Mouse (Mus musculus): Measurements from ENCODE around the gene Snapc5. TPM values are rescaled to one million over a fixed set of nuclear protein-coding genes. Genes with fewer than 3 reads are reported as not detected.

The Snapc5 gene
- total RNA-seq, 2 experiments from 2014 or later: 13.0 to 55.3 TPM

DNA sequence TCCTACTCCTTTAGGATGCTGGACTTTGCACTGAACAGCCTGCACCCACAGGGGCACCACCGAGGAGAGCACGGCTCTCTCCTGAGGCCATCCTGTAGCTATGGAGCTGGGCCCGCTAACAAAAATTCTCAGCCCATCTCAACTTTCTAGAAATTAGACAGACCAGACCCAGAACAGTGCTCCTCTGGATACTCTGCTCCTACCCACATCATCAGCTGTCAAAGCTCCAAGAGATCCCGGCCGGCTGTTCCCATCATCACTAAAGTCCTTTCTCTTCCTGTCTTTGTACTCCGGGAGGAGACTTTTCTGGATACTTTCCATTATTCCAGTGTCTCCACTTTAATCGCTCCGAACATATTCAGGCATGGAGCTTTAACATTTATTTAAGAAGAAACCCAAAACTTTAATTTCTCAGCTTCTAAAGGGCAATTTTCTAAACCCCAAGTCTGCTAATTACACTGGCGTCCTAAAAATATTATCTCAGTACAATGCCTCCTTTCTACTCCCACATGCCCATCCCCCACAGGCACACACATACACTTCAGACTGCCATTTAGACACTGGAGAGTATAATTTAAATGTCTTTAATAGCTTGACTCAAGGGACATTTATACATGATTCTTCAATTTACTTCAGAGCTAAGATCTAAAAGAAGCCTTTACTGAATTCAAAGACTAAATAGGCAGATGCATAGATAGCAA is 53.3 kb downstream of the Snapc5 start:
- ATAC-seq (replicated peaks; ENCODE audit: low FRiP score, low TSS enrichment, poor library complexity, severe bottlenecking): no peak

Other genes starting within 250 kb of the Snapc5 start
- gene Smad6, start 157.2 kb upstream of the Snapc5 start, total RNA-seq (2014; fragmentation: Nextera tagmentation): not detected in 2 replicates
- 0.88 and 1.1 TPM in 2 replicates for gene Smad6, start 157.2 kb upstream of the Snapc5 start, total RNA-seq (2017)
- gene Lctl, start 62.1 kb upstream of the Snapc5 start, total RNA-seq (2014; fragmentation: Nextera tagmentation): not detected in 2 replicates
- not detected in 2 replicates for gene Lctl, start 62.1 kb upstream of the Snapc5 start, total RNA-seq (2017)
- 63.8 and 96.9 TPM in 2 replicates for gene Zwilch, start 6.2 kb upstream of the Snapc5 start, total RNA-seq (2014; fragmentation: Nextera tagmentation)
- 168 and 181 TPM in 2 replicates for gene Zwilch, start 6.2 kb upstream of the Snapc5 start, total RNA-seq (2017)
- 3,030 and 3,310 TPM in 2 replicates for gene Rpl4, start 5.9 kb upstream of the Snapc5 start, total RNA-seq (2014; fragmentation: Nextera tagmentation)
- gene Rpl4, start 5.9 kb upstream of the Snapc5 start, total RNA-seq (2017): 3,630 and 3,665 TPM in 2 replicates
- gene Uchl4, start 55.9 kb downstream of the Snapc5 start, total RNA-seq (2014; fragmentation: Nextera tagmentation): 1.5 TPM in 1 of 2 replicates, not detected in the other
- 1.1 and 1.9 TPM in 2 replicates for gene Uchl4, start 55.9 kb downstream of the Snapc5 start, total RNA-seq (2017)
- gene Map2k1, start 74.4 kb downstream of the Snapc5 start, total RNA-seq (2014; fragmentation: Nextera tagmentation): 12.6 and 17.5 TPM in 2 replicates
- gene Map2k1, start 74.4 kb downstream of the Snapc5 start, total RNA-seq (2017): 27.9 and 29.5 TPM in 2 replicates
- 229 and 292 TPM in 2 replicates for gene Tipin, start 102.3 kb downstream of the Snapc5 start, total RNA-seq (2014; fragmentation: Nextera tagmentation)
- gene Tipin, start 102.3 kb downstream of the Snapc5 start, total RNA-seq (2017): 334 and 389 TPM in 2 replicates
- 13.2 and 20.7 TPM in 2 replicates for gene Dis3l, start 162.0 kb downstream of the Snapc5 start, total RNA-seq (2014; fragmentation: Nextera tagmentation)
- gene Dis3l, start 162.0 kb downstream of the Snapc5 start, total RNA-seq (2017): 20.0 and 20.4 TPM in 2 replicates
- gene Megf11, start 206.4 kb downstream of the Snapc5 start, total RNA-seq (2014; fragmentation: Nextera tagmentation): not detected in 2 replicates
- not detected in 2 replicates for gene Megf11, start 206.4 kb downstream of the Snapc5 start, total RNA-seq (2017)